Mouse (Mus musculus) spleen, adult 18-20 months (tissue): Measurements from ENCODE around the gene Mob3c.

ENCODE experiments used
- DNase-seq, 2 experiments: peaks; one replicate each; pipeline ENCODE4 v3.0.0; 2022; ENCODE audit warnings: mixed read lengths in 2 of 2

The Mob3c gene

GRCm38 (mm10) chr4:115827888-115828571 is at the start of gene Mob3c:
Gene Mob3c, plus strand, starts transcription at chr4:115828092.
- peak; percentile 66 to 76 for DNase-seq

DNA sequence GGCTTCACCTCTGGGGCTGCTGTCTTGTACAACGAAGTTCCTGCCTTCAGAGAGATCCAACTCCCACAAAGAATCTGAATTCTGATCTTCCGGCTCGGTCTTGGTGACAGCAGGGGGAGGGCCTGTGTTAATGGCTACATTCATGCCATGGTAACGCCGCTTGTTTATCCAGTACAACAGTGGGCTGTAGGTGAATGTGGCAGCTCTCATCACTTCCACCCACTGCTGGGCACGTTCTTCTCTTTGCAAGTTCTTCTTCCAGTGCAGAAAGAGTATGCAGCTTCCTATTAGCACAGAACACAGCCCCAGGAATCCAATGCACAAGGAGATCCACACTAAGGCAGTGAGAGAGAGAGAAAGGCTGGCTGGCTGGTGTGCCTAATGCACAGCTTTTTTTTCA is 47.6 kb upstream of the Mob3c start:
- DNase-seq, result no peak

- no peak for DNase-seq
These were observed 47.0 kb upstream of the Mob3c start, which contains the start of gene Tex38 for GRCm38 (mm10) chr4:115780918-115781317. Gene Tex38, minus strand, starts transcription at chr4:115781018.

GRCm38 (mm10) chr4:115782026-115782805 is 45.7 kb upstream of the Mob3c start:
- DNase-seq, result no peak

DNA sequence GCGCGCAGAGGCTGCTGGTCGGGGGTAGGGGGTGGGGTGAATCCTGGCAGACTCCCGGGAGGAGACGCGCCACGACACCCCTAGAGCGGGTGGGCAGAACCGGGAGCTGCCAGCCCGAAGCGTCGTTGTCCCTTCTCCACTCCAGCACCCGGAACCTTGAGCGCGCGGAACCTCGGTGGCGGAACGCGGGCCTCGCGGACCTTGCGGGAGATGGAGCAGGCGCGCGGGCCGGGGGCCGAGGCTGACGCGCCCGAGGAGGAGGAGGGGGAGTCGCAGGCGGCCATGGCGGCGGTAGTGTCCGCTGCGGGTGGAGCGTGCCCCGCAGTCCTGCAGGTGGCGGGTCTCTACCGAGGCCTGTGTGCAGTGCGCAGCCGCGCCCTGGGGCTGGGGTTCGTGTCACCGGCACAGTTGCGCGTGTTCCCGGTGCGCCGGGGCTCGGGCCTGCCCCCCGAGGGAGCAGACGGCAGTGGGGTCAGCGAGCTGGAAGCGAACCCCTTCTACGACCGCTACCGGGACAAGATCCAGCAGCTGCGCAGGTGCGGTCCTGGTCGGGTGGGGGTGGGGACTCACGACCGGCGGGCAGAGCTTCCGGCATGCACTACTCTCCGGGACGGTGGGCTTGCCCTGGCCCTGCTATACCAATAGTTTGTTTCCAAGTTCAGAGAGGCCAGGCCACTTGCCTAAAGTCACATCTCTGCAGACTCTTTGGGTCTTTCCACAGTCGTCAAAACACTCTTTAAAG is 43.0 kb upstream of the Mob3c start, which contains the start of gene Atpaf1:
TSS of gene Atpaf1 (plus strand) at position 44 of the 742 bp plus-strand sequence.
- peak; percentile 47 to 67 for DNase-seq

DNA sequence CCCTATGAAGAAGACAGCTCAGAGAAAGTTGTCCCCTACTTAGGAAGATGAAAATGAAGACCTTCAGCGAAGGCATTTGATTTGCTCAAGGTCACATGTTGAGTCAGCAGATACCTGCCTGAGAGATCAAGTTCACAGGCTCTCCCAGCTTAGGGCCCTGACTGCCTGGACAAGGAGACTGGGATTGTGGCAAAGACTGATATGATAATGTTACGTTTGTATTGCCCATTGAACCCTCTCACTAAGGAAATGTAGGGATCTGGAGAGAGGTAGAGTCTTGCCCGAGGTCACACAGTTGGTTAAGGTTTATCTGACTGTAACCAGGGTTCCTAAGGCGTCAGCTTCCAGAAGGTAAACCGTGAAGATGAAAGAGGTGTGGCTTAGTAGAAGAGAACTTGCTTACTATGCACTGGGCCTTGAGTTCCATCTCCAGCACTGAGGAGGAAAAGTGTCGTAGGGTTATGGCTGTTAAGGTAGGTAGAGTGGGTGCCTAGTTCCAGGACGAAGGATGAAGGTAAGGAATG is 42.3 kb upstream of the Mob3c start:
- no peak for DNase-seq

DNA sequence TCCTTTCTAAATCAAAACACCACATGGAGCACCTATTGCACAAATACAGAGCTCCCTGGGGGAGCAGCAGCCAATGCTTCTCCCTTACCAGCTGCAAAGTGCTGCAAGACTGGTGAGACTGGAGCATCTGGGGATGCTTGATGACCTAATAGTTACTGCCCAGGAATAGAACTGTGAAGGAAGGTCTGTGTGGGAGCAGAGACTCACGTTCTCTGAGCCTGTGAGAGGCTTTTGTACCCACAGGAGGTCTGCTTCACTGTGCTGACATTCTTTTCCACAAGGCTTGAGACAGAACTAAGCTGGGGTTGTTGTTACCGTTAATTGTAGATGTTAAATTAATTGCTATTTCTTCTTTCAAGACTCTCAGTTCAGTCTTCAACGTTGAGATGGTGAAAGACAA is 37.0 kb upstream of the Mob3c start:
- no peak for DNase-seq

DNA sequence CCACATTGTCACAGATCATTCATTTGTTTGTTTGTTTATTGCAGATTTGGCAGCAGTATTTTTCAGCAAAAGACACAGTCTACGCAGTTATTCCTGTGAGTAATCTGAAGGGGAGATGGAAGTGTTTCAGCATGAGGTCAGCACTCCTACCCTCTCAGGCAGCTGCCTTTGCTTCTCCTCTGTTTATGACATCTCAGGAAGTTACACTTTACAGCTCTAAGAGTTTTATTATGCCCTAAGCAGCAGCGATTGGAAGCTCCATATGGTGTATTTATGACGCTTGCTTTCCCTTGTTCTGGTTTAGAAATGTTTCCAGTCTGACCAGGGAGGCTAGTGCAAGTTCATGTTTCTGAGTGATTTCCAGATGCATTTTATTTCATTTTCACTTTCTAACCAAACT is 32.5 kb upstream of the Mob3c start:
- DNase-seq, result no peak

DNA sequence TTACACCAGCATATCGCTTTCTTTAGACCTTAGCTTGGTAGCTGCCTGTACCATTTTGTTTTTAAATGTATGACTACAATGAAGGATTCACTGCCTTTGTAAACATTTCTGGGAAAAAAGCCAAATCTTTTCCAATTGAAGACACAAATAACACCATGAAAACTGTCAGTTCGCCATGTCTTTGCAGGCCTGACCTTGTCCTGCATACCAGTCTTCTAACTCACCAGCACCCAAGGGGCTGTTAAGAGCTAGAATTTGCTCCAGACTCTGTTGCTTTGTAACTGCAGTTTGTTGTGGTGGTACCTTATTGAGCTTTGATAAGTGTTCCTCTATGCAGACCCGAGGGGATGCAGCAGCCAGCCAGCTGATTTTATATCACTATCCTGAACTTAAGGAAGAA is 27.9 kb upstream of the Mob3c start:
- DNase-seq, result no peak

- no peak for DNase-seq
These were observed 15.6 kb upstream of the Mob3c start for GRCm38 (mm10) chr4:115812326-115812725.

- DNase-seq, result no peak
These were observed 12.3 kb upstream of the Mob3c start for GRCm38 (mm10) chr4:115815606-115816005.

DNA sequence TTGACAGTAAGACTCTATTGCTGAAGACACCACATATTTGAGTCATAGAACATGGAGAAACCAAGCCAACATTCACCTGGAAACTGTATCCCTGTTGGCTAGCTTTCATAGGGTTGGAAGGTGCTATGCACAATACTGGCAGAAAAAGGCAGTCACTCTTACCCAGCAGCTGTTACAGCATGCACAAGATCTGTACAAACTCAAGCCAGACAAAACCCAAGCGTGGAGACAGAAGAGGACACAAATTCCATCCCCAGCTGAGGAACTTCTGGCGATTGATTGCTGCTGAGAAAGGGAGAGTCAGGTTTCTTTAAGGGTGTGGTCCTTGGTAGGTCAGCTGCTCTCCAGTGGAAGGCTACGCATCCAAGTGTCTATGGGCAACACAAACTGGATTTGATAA is 7.7 kb upstream of the Mob3c start:
- no peak for DNase-seq

DNA sequence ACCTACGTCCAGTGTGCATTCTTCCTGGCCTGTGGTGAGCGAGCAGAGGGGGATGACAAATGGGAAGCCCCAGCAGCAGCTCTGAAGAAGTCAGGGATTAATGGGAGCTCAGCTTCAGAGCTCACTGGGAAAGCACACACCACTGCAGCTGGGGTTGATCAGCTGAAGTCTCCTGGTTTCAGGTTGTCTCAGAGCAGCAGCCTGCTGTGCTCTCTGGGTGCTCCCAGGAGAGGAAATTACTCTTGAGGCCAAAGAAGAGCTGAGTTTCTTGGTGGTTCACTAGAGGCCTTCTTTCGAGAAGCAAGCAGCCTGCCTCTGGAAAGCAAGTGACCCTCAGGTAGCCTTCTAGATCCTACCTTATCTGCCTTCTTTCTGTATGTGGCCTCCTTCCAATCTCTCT is 6.9 kb upstream of the Mob3c start:
- no peak for DNase-seq

DNA sequence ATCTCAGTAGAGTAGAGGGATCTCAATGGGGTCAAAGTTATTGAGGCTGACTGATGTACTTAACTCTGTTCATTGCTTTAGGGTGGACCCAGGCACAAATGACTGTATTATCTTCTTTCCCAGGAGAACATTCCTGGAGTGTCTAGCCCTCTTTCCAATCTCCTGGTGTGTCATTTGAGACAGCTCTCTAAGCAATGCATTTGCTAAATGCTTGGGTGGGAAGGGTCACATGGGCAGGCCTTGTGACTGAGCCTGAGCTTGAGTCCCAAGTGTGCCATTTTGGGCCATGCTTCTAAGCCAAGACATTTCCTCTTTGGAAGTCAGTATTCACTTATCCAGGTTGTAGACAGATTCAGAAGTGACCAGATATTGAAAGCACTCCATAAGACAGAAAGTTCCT is 6.5 kb upstream of the Mob3c start:
- DNase-seq, result no peak

DNA sequence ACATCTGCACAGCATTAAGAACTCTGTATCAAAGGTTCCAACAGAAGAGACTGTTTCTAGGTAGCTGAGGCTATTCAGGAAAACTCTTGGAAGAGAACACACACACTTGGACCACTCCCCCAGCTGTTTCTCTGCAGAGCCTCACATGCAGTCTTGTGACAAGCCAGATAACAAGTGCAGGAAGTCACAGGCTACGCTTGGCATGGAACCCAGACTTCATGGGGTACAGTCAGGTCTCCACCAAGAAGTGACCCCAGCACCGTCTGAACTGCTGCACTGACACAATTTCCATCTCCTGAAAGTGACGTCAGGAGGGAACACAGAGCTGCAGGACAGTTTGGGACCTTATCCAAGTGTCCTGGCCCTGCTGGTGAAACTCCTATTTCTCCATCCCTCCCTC is 6.0 kb upstream of the Mob3c start:
- no peak for DNase-seq

- DNase-seq, result no peak
These were observed 3.7 kb upstream of the Mob3c start for GRCm38 (mm10) chr4:115824178-115824577.

- no peak for DNase-seq
These were observed 2.6 kb upstream of the Mob3c start for GRCm38 (mm10) chr4:115825271-115825670.

DNA sequence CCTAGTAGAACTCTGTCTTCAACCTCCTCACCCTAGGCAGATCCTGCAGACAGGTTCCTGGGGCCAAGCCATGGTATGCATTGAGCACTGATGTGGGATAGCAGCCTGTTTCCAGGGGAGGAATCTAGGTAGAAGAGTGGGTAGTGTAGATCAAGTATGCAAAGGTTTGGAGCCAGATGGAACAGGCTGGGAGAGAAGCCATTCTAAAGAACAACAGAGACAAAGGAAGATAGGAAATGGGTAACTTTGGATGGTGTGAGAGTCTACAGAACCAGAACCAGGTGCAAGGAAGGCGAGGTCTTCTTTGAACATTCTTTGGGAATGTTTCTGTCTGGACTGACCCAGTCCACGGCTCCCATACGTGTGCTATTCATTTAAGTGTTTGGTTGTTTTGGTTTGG is 826 bp upstream of the Mob3c start:
- DNase-seq, result no peak

DNA sequence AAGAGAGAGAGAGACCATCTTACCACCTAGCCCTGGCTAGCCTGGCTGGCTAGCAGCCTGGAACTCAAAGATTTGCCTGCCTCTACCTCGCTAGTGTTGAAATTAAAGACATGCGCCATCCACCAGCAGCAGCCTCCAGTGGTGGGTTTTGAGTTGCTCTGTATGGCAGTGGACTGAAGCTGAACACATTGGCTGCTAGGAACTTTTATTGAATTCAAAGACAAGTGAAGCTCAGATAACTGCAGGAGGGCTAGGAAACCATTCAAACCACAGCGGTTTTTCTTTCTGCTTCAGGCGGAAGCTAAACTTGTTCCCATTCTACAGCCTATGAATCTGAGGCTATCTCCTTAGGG is 381 bp upstream of the Mob3c start:
- DNase-seq, result no peak

GRCm38 (mm10) chr4:115828572-115828902 is 645 bp downstream of the Mob3c start:
- no peak for DNase-seq

- no peak for DNase-seq
These were observed 2.6 kb downstream of the Mob3c start for GRCm38 (mm10) chr4:115830491-115830890.

DNA sequence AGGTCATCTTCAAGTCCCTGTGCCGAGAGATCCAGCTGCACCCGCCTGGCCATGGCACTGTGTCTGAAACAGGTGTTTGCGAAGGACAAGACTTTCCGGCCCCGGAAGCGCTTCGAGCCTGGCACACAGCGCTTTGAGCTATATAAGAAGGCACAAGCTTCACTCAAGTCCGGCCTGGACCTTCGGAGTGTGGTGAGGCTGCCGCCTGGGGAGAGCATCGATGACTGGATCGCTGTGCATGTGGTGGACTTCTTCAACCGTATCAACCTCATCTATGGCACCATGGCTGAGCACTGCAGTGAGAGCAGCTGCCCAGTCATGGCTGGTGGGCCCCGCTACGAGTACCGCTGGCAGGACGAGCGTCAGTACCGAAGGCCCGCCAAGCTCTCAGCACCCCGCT is 3.3 kb downstream of the Mob3c start:
- no peak for DNase-seq

- no peak for DNase-seq
These were observed 4.1 kb downstream of the Mob3c start for GRCm38 (mm10) chr4:115832040-115832439.

DNA sequence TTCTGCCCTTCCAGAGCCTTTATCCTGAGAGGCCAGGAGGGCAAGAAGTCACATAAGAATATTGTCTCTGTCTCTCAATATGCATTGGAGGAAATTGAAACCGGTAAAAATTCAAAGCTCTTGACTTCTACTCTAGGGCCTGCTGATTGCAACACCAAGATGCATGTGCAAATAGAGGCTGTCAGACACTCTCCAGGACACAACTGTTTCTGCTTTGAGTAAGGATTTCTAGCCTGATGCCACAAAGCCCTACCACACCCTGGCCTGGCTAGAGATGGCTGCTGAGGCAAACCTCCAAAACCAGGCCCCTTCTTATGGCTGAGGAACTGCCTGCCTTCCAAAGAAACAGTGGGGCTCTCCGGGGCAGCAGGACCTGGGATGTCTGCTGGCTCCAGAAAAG is 7.7 kb downstream of the Mob3c start:
- no peak for DNase-seq
